Mouse (Mus musculus): ENCODE results near the gene Mre11a. TPM values are rescaled to one million over a fixed set of nuclear protein-coding genes. Genes with fewer than 3 reads are reported as not detected.
"Not testable (repeated sequence)": the region's sequence is repeated elsewhere in the genome, so short reads cannot be mapped to it uniquely, and the experiment has no call there.

Gene Mre11a
- total RNA-seq, 2 experiments from 2014 or later, result 10.9 to 14.0 TPM

DNA sequence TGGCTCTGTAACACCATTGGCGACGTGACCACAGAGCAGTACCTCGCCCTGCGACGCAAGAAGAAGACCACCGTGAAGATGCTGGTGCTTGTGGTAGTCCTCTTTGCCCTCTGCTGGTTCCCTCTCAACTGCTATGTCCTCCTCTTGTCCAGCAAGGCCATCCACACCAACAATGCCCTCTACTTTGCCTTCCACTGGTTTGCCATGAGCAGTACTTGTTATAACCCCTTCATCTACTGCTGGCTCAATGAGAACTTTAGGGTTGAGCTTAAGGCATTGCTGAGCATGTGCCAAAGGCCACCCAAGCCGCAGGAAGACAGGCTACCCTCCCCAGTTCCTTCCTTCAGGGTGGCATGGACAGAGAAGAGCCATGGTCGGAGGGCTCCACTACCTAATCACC is 83.9 kb downstream of the Mre11a start:
- no peak for DNase-seq (ENCODE audit: low spot score in 2 of 2)

DNA sequence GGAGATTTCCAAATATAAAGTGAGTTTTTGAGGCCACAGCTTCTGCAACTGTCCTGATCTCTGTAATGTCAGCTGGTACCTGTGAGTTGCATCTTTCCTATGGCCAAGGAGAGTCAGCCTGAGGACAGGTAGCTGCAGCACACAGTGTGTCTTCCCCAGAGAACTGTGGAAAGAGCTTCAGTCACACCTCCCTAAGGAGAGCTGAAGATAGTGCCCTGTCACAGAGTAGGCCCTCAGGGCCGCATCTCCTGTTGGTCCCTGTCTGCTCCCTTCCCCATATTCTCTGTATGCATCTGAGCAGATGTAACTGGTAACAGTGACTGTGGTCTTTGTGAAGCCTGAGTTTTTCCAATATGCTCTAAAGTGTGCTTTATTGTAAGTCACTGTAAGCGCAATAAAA is 85.9 kb downstream of the Mre11a start:
- DNase-seq (ENCODE audit: low spot score in 2 of 2), result no peak

DNA sequence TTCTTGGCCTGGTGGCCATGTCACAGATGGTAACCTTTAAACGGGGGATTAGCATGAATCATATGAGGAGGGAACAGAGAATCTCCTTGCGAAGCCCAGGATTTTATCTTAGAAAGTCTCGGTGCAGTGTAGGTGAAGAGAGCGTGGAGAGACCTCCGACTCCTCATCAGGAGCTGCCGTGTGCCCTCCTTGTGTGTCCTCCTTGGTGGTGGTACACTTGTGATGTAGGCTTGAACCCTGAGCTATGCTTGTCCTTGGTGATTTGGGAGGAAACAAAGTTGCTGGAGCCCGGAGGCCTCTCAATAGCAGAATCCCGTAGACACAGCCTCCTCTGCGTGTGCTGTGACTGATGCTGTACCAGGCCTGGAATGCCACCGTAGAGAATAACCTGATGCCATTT is 86.3 kb downstream of the Mre11a start:
- DNase-seq (ENCODE audit: low spot score in 2 of 2), result no peak

DNA sequence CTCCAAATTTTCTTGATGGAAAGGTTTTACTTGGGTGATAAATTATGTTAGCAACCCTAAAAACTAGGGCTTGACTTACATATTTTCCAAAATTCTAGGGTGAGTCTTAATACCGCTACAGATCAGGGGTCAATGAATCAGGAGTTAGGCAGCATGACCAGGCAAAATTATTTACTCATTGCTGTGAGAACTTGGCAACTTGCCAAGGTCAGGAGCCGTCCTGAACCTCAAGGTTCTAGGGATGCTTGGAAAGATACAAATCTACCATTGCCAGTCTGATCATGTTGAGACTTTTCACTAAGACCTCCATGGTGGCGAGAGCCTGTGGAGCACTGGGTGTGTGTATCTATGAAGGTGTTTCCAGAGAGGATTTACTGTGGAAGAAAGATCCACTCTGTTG is 87.1 kb downstream of the Mre11a start:
- no peak for DNase-seq (ENCODE audit: low spot score in 2 of 2)

DNA sequence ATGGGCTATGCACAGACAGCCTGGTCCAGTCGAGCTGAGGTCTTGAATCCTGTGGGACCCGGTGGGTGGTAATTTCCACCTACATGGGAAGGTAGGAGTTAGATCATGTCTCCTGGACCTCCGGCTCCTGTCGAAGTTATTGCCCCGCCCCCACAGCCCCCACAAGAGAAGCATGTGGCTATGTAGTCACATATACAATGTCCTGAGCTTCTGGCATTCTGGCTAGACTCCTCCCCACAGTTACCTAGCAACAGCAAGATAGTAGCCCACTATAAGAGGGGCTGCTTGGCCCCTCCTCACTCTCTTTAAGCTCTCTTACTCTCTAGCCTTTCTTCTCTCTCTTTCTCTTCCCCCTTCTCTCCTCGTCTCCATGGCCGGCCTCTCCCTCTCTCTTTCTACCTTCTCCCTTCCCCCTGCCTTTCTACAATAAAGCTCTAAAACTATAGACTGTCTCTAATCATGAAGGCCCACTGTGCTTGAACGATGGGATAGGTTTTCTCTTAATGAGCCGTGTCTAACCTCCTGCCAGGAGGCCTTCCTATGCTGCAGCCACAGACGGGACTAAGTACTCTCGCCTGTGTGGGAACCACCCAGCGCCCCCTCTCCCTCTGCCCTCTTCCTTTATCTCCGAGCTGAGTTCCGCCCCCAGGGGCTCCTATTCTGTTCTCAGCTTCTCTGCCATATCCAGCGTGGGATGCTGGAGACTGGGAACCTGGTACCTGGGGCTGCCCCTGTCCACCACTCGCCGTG is 87.9 kb downstream of the Mre11a start:
- no peak for DNase-seq (ENCODE audit: low spot score in 2 of 2)

DNA sequence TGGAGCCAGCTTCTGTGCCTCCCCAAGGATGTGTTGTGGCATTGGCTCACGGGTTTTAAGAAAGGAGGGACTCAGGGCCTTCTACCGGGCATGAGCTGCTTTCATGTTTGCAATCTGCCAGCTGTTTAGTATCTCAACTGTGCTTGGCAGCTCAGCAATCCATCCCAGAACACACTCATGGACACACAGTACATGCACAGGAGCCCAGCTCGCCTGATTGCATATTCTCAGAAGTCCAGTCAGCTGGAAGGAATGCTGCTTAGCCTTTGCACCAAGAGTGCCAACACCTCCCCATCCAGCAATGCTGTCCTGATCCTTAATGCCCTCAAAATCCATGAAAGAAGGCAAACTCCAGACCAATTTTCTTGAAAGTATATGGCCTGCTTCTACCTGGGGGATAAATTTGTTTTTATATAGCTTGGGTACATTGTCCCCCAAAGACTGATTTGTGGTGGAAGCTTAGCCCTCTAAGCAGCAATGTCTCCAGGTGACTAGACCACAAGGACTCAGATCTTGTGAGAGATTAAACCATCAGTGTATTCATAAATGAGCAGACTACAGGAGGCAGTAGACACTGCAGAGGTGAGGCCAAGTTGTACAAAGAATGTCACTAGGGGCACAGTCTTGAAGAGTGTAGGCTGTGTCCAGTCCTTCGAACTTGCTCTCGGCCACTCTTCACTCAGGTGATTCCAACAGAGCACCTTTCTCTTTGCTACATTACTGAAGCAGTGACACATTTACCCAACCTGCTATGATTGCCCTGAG is 91.5 kb downstream of the Mre11a start:
- no peak for DNase-seq (ENCODE audit: low spot score in 2 of 2)

DNA sequence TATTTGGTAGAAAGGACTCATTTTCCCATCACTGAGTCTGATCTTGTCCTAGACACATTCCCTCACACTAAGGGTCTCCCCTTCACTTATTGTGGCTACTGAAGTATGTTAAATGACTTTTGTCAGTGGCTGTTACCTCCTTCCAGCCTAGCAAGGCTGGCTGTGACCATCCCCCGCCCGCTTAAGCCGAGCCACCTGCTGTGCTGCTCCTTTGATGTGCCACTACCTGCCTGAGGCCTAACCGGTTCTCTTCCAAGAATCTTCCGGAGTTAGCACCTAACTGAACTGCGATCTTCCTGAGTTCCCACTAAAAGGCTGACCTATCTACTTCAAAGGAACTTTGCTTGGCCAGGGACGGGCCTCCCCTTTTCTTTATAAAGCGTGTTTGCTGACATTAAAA is 92.1 kb downstream of the Mre11a start:
- not testable (repeated sequence) for DNase-seq (ENCODE audit: low spot score in 2 of 2)

DNA sequence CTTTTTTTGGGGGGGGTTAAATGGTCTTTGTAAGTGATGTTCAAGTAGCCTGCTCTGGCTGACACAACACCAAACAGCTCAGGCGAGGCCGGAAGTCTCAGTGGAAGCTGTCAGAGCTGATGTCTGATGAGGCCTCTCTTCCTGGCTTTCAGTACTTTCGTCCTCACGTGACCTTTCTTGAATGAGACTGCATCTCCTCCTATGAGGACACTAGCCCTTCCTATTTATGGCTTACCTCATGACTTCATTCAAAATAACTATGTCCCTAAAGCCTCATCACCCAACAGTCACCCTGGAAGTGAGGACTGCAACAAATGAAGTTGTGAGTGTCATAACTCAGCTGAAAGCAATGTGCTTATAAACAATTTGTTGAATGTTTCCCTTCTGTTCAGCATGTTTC is 100.2 kb downstream of the Mre11a start:
- DNase-seq (ENCODE audit: low spot score in 2 of 2), result no peak

DNA sequence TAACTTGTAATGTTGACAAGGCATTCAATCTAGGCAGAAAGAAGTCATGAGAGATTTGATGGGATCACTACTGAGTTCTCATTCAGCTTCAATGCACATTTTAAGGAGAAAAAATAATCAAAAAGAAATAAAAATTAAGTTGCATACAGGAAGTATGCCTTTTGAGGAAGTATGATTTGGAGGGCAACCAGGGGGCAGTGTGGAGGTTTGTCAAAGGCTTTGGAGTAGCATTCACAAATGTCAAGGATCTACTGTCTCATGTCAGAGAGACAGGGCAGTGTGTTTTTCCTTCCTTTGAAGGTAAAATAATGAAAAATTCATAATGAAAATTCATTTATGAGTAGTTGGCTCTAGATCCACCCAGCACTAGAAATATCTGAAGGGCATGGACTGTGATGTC is 100.7 kb downstream of the Mre11a start:
- DNase-seq (ENCODE audit: low spot score in 2 of 2), result no peak

DNA sequence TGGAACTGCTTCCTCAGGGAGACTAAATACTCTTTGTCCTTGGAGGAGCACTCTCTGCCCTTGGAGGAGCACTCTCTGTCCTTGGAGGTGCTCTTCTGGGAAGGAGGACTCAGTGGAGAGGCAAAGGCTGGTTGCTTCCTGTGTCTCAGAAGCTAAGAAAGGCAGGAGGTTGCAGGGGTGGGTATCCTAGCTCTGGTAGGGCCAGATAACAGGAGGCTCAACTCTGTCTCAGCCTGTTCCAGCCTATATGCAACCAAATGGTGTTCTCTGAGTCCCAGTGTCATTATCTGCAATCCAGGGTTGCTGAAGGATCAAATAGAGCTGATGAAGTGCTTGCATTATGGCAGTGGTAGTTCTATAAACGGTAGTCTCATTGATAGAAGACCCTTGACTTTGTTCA is 101.5 kb downstream of the Mre11a start:
- no peak for DNase-seq (ENCODE audit: low spot score in 2 of 2)

Other genes starting within 250 kb of the Mre11a start
- gene Amotl1, start 139.6 kb upstream of the Mre11a start, total RNA-seq (2021), result 10 to 100 TPM; 13.9 to 15.0 TPM
- not detected for gene Piwil4, start 43.9 kb upstream of the Mre11a start, total RNA-seq (2021)
- under 1 TPM; 0.10 to 0.12 TPM for gene Fut4, start 32.3 kb upstream of the Mre11a start, total RNA-seq (2021)
- gene 1700012B09Rik, start 13.6 kb upstream of the Mre11a start, total RNA-seq (2021), result under 1 TPM in 1 of 2 experiments, not detected in 1; 0.50 TPM
- gene Ankrd49, start 202 bp downstream of the Mre11a start, total RNA-seq (2021), result 10 to 100 TPM; 13.4 to 14.2 TPM
- gene Gpr83, start 75.6 kb downstream of the Mre11a start, total RNA-seq (2021), result 10 to 100 TPM; 13.5 to 16.2 TPM
- gene Izumo1r, start 119.3 kb downstream of the Mre11a start, total RNA-seq (2021), result not detected